Mouse (Mus musculus): ENCODE results near the gene Ing4. TPM values are rescaled to one million over a fixed set of nuclear protein-coding genes. Genes with fewer than 3 reads are reported as not detected.

Gene Ing4
- total and polyA plus RNA-seq, 3 experiments = 29.5 to 34.9 TPM; not detected in 1

- no peak overlapping the region for H3K9ac ChIP-seq (ENCODE audit: control insufficient read depth, low read depth, low read length, poor library complexity, severe bottlenecking)
- no peaks in the 10 kb centered on the region for H3K79me2 ChIP-seq (ENCODE audit: control insufficient read depth, insufficient read depth, low read length, poor library complexity)
- H3K9me3 ChIP-seq (replicated peaks; ENCODE audit: insufficient read depth, low read length) = no peaks in the 10 kb centered on the region
- H3K4me3 ChIP-seq (ENCODE audit: control insufficient read depth in 1 of 2, insufficient read depth in 1 of 2, low read depth in 2 of 2, low read length in 2 of 2) = no peak overlapping the region
- no peaks in the 10 kb centered on the region for H3K27me3 ChIP-seq (ENCODE audit: control insufficient read depth in 1 of 2, insufficient read depth in 2 of 2, low read length in 2 of 2)
- no peak overlapping the region for H3K27ac ChIP-seq (ENCODE audit: control insufficient read depth, low read depth, low read length)
- H3K36me3 ChIP-seq (ENCODE audit: control insufficient read depth in 1 of 2, insufficient read depth in 2 of 2, low read length in 2 of 2) = peaks cover 0 to 2% of the 10 kb centered on the region in 2 experiments; a peak in 1 of 4 replicates
- no peak for TF ChIP-seq UBTF (IDR thresholded peaks at IDR 0.05; ENCODE audit: borderline replicate concordance, insufficient read depth, low read depth, low read length)
- peak; percentile 42 for TF ChIP-seq SMC3 (IDR thresholded peaks at IDR 0.05; ENCODE audit: low read depth, low read length)
- TF ChIP-seq GABPA (IDR thresholded peaks at IDR 0.05; ENCODE audit: low read depth, low read length) = no peak
- TF ChIP-seq HCFC1 (IDR thresholded peaks at IDR 0.05; ENCODE audit: low read depth, low read length) = no peak
- TF ChIP-seq GATA1 (IDR thresholded peaks at IDR 0.05; ENCODE audit: low read depth, low read length) = no peak
- no peak for TF ChIP-seq TCF12 (IDR thresholded peaks at IDR 0.05; ENCODE audit: low read depth, low read length)
- no peak for TF ChIP-seq SIN3A (IDR thresholded peaks at IDR 0.05; ENCODE audit: low read length)
- no peak for TF ChIP-seq EP300 (IDR thresholded peaks at IDR 0.05; ENCODE audit: low read depth in 1 of 2, low read length in 2 of 2)
- no peak for TF ChIP-seq USF2 (IDR thresholded peaks at IDR 0.05; ENCODE audit: borderline replicate concordance in 1 of 2, insufficient read depth in 1 of 2, low read depth in 1 of 2, low read length in 2 of 2)
- TF ChIP-seq KAT2A (conservative IDR thresholded peaks at IDR 0.05; ENCODE audit: low read depth, low read length) = no peak
- no peak for TF ChIP-seq RAD21 (IDR thresholded peaks at IDR 0.05; ENCODE audit: low read depth, low read length)
- TF ChIP-seq CHD2 (IDR thresholded peaks at IDR 0.05; ENCODE audit: low read length) = no peak
- TF ChIP-seq MYC (IDR thresholded peaks at IDR 0.05; ENCODE audit: low read depth, low read length) = no peak
- no peak for TF ChIP-seq POLR2AphosphoS2 (IDR thresholded peaks at IDR 0.05; ENCODE audit: low read length)
- peak; percentile 19 to 55 (median 40); a peak in 5 of 6 replicates for TF ChIP-seq CTCF (IDR thresholded peaks at IDR 0.05 in 2 of 3, conservative IDR thresholded peaks at IDR 0.05 in 1 of 3; ENCODE audit: control insufficient read depth in 1 of 3, insufficient read depth in 1 of 3, low read depth in 2 of 3, low read length in 3 of 3, poor library complexity in 1 of 3, severe bottlenecking in 1 of 3)
- no peaks in the 10 kb centered on the region for H3K4me1 ChIP-seq (ENCODE audit: control insufficient read depth in 1 of 2, insufficient read depth in 2 of 2, low read length in 2 of 2)
- no peak for DNase-seq (ENCODE audit: low read depth, low spot score)
These were observed 42.4 kb downstream of the Ing4 start for GRCm38 (mm10) chr6:125081797-125082560.

DNA sequence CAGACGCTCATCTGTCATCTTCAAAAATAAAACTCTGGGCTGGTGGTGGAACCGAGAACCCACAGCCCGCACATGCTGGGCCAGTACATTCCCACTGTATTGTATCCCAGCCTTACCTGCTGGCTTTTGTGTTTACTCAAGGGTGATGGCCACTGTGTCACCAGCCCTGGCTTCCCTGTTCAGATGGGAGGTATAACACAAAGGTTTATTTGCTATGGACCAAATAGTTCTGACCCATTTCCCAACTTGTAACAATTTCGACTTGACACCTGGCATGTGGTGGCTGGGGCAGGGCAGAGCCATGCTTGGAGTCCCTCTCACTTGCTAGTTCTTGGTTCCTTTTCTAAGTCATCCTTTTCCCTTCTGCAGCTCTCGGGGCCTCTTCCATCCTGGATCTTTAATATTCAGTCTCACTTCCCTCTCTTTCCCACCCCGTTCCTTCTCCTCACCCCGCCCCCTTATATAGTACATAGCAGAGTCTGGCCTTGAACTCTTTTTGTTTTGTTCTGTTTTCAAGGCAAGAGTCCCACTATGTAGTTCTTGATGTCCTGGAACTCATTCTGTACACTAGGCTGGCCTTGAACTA is 43.3 kb downstream of the Ing4 start:
- Histone ChIP-seq H3K9ac (ENCODE audit: control insufficient read depth, low read depth, low read length, poor library complexity, severe bottlenecking) (no peak overlapping the region), H3K79me2 (ENCODE audit: control insufficient read depth, insufficient read depth, low read length, poor library complexity) (no peaks in the 10 kb centered on the region), H3K27me3 (ENCODE audit: control insufficient read depth in 1 of 2, insufficient read depth in 2 of 2, low read length in 2 of 2) (no peaks in the 10 kb centered on the region), H3K27ac (ENCODE audit: control insufficient read depth, low read depth, low read length) (no peak overlapping the region), H3K9me3 (replicated peaks; ENCODE audit: insufficient read depth, low read length) (no peaks in the 10 kb centered on the region), H3K4me1 (ENCODE audit: control insufficient read depth in 1 of 2, insufficient read depth in 2 of 2, low read length in 2 of 2) (no peaks in the 10 kb centered on the region), H3K4me3 (ENCODE audit: control insufficient read depth in 1 of 2, insufficient read depth in 1 of 2, low read depth in 2 of 2, low read length in 2 of 2) (no peak overlapping the region), H3K36me3 (ENCODE audit: control insufficient read depth in 1 of 2, insufficient read depth in 2 of 2, low read length in 2 of 2) (peaks cover 0 to 2% of the 10 kb centered on the region in 2 experiments; a peak in 1 of 4 replicates)
- DNase-seq (ENCODE audit: low read depth, low spot score) = no peak
- no peak for TF ChIP-seq RCOR1 (IDR thresholded peaks at IDR 0.05; ENCODE audit: low read depth, low read length)

All from MEL (cell line).